Mouse (Mus musculus) telencephalon, adult 2 months (tissue): ENCODE measurements around the gene Traf3ip3.

Experiments used
- DNase-seq: peaks from one replicate; pipeline ENCODE4 v3.0.0-alpha.2; 2011; ENCODE audit warnings: low read depth, low spot score

Traf3ip3 gene

GRCm38 (mm10) chr1:193201383-193201778 lies at the start of gene Traf3ip3:
Traf3ip3 (minus strand) TSS chr1:193201703.
- DNase-seq = peak; percentile 39

GRCm38 (mm10) chr1:193250026-193250425 lies 48.5 kb upstream of the Traf3ip3 start:
- peak; percentile 73 for DNase-seq

- no peak for DNase-seq
Observed at GRCm38 (mm10) chr1:193244235-193244634, 42.7 kb upstream of the Traf3ip3 start.

GRCm38 (mm10) chr1:193243571-193244193 lies 42.2 kb upstream of the Traf3ip3 start:
- DNase-seq = peak; percentile 53

GRCm38 (mm10) chr1:193242863-193243262 lies 41.4 kb upstream of the Traf3ip3 start:
- no peak for DNase-seq

GRCm38 (mm10) chr1:193242238-193242637 lies 40.7 kb upstream of the Traf3ip3 start:
- DNase-seq = peak; percentile 89

- no peak for DNase-seq
Observed at GRCm38 (mm10) chr1:193241436-193241835, 39.9 kb upstream of the Traf3ip3 start.

- no peak for DNase-seq
Observed at GRCm38 (mm10) chr1:193238426-193238825, 36.9 kb upstream of the Traf3ip3 start.

GRCm38 (mm10) chr1:193234930-193235329 lies 33.4 kb upstream of the Traf3ip3 start:
- no peak for DNase-seq

GRCm38 (mm10) chr1:193234130-193234645 lies 32.7 kb upstream of the Traf3ip3 start:
- no peak for DNase-seq

- no peak for DNase-seq
Observed at GRCm38 (mm10) chr1:193232732-193233131, 31.2 kb upstream of the Traf3ip3 start.

GRCm38 (mm10) chr1:193230935-193231334 lies 29.4 kb upstream of the Traf3ip3 start:
- DNase-seq = no peak

- no peak for DNase-seq
Observed at GRCm38 (mm10) chr1:193230531-193230930, 29.0 kb upstream of the Traf3ip3 start.

GRCm38 (mm10) chr1:193229570-193229969 lies 28.1 kb upstream of the Traf3ip3 start:
- DNase-seq = no peak

GRCm38 (mm10) chr1:193227537-193227936 lies 26.0 kb upstream of the Traf3ip3 start:
- no peak for DNase-seq

GRCm38 (mm10) chr1:193226724-193227522 lies 25.4 kb upstream of the Traf3ip3 start:
- peak; percentile 19 for DNase-seq

- DNase-seq = no peak
Observed at GRCm38 (mm10) chr1:193226114-193226513, 24.6 kb upstream of the Traf3ip3 start.

GRCm38 (mm10) chr1:193225531-193225930 lies 24.0 kb upstream of the Traf3ip3 start:
- no peak for DNase-seq

- DNase-seq = no peak
Observed at GRCm38 (mm10) chr1:193220408-193220807, 18.9 kb upstream of the Traf3ip3 start.

- DNase-seq = no peak
Observed at GRCm38 (mm10) chr1:193216000-193216399, 14.5 kb upstream of the Traf3ip3 start.

GRCm38 (mm10) chr1:193214053-193214452 lies 12.6 kb upstream of the Traf3ip3 start:
- DNase-seq = no peak

- no peak for DNase-seq
Observed at GRCm38 (mm10) chr1:193211371-193211770, 9.9 kb upstream of the Traf3ip3 start.

- DNase-seq = no peak
Observed at GRCm38 (mm10) chr1:193208178-193208577, 6.7 kb upstream of the Traf3ip3 start.
